Mouse (Mus musculus): ENCODE results near the gene Glyatl3. TPM values are rescaled to one million over a fixed set of nuclear protein-coding genes. Genes with fewer than 3 reads are reported as not detected.

Glyatl3 gene
- polyA plus RNA-seq, 1 experiment from 2014 or later = not detected

- no peaks in the 10 kb centered on the region for H3K36me3 ChIP-seq (ENCODE audit: control insufficient read depth, insufficient read depth, low read length)
- H3K27me3 ChIP-seq (ENCODE audit: control insufficient read depth, insufficient read depth, low read length) = no peaks in the 10 kb centered on the region
- 52% methylated on average over 4 of the region's 4 CpGs for WGBS
- no peak overlapping the region for H3K27ac ChIP-seq (ENCODE audit: low read length)
- no peak overlapping the region for H3K4me3 ChIP-seq (ENCODE audit: low read depth, low read length)
- no peaks in the 10 kb centered on the region for H3K9me3 ChIP-seq (ENCODE audit: control insufficient read depth, low read depth, low read length)
- ATAC-seq (ENCODE audit: insufficient number of reproducible peaks, insufficient read depth, low FRiP score, low read depth) = no peak
- no peak overlapping the region for H3K4me2 ChIP-seq (replicated peaks; ENCODE audit: low read depth, low read length)
- no peak overlapping the region for H3K9ac ChIP-seq (replicated peaks; ENCODE audit: low read depth, low read length)
- H3K4me1 ChIP-seq (ENCODE audit: control insufficient read depth, insufficient read depth, low read length) = peaks cover 4% of the 10 kb centered on the region; the same call in 1 of the 2 replicates
These were observed 14.3 kb downstream of the Glyatl3 start for GRCm38 (mm10) chr17:40899783-40900363.

GRCm38 (mm10) chr17:40896863-40897262 lies 17.3 kb downstream of the Glyatl3 start:
- ATAC-seq (ENCODE audit: insufficient number of reproducible peaks, insufficient read depth, low FRiP score, low read depth) = no peak
- Histone ChIP-seq H3K4me3 (ENCODE audit: low read depth, low read length) (no peak overlapping the region), H3K27ac (ENCODE audit: low read length) (no peak overlapping the region), H3K4me1 (ENCODE audit: control insufficient read depth, insufficient read depth, low read length) (no peaks in the 10 kb centered on the region), H3K36me3 (ENCODE audit: control insufficient read depth, insufficient read depth, low read length) (no peaks in the 10 kb centered on the region), H3K4me2 (replicated peaks; ENCODE audit: low read depth, low read length) (no peak overlapping the region), H3K9ac (replicated peaks; ENCODE audit: low read depth, low read length) (no peak overlapping the region), H3K9me3 (ENCODE audit: control insufficient read depth, low read depth, low read length) (no peaks in the 10 kb centered on the region), H3K27me3 (ENCODE audit: control insufficient read depth, insufficient read depth, low read length) (no peaks in the 10 kb centered on the region)
- WGBS = 63% methylated on average over 1 of the region's 1 CpGs

GRCm38 (mm10) chr17:40887849-40888536 lies 26.2 kb downstream of the Glyatl3 start:
- Histone ChIP-seq H3K4me1 (ENCODE audit: control insufficient read depth, insufficient read depth, low read length) (no peaks in the 10 kb centered on the region), H3K4me3 (ENCODE audit: low read depth, low read length) (no peak overlapping the region), H3K27me3 (ENCODE audit: control insufficient read depth, insufficient read depth, low read length) (no peaks in the 10 kb centered on the region), H3K9ac (replicated peaks; ENCODE audit: low read depth, low read length) (no peak overlapping the region), H3K27ac (ENCODE audit: low read length) (no peak overlapping the region), H3K9me3 (ENCODE audit: control insufficient read depth, low read depth, low read length) (no peaks in the 10 kb centered on the region), H3K4me2 (replicated peaks; ENCODE audit: low read depth, low read length) (no peak overlapping the region), H3K36me3 (ENCODE audit: control insufficient read depth, insufficient read depth, low read length) (no peaks in the 10 kb centered on the region)
- no peak for ATAC-seq (ENCODE audit: insufficient number of reproducible peaks, insufficient read depth, low FRiP score, low read depth)
- WGBS = 79% methylated on average over 4 of the region's 4 CpGs

GRCm38 (mm10) chr17:40885155-40885554 lies 29.0 kb downstream of the Glyatl3 start:
- Histone ChIP-seq H3K9ac (replicated peaks; ENCODE audit: low read depth, low read length) (no peak overlapping the region), H3K4me1 (ENCODE audit: control insufficient read depth, insufficient read depth, low read length) (no peaks in the 10 kb centered on the region), H3K4me3 (ENCODE audit: low read depth, low read length) (no peak overlapping the region), H3K9me3 (ENCODE audit: control insufficient read depth, low read depth, low read length) (no peaks in the 10 kb centered on the region), H3K36me3 (ENCODE audit: control insufficient read depth, insufficient read depth, low read length) (no peaks in the 10 kb centered on the region), H3K4me2 (replicated peaks; ENCODE audit: low read depth, low read length) (no peak overlapping the region), H3K27ac (ENCODE audit: low read length) (no peak overlapping the region), H3K27me3 (ENCODE audit: control insufficient read depth, insufficient read depth, low read length) (no peaks in the 10 kb centered on the region)
- WGBS = 75% methylated on average over 4 of the region's 4 CpGs
- ATAC-seq (ENCODE audit: insufficient number of reproducible peaks, insufficient read depth, low FRiP score, low read depth) = no peak

- no peak overlapping the region for H3K9ac ChIP-seq (replicated peaks; ENCODE audit: low read depth, low read length)
- WGBS = 85% methylated on average over 6 of the region's 6 CpGs
- no peak overlapping the region for H3K4me2 ChIP-seq (replicated peaks; ENCODE audit: low read depth, low read length)
- no peaks in the 10 kb centered on the region for H3K27me3 ChIP-seq (ENCODE audit: control insufficient read depth, insufficient read depth, low read length)
- H3K4me3 ChIP-seq (ENCODE audit: low read depth, low read length) = no peak overlapping the region
- no peak overlapping the region for H3K27ac ChIP-seq (ENCODE audit: low read length)
- no peaks in the 10 kb centered on the region for H3K36me3 ChIP-seq (ENCODE audit: control insufficient read depth, insufficient read depth, low read length)
- no peaks in the 10 kb centered on the region for H3K4me1 ChIP-seq (ENCODE audit: control insufficient read depth, insufficient read depth, low read length)
- H3K9me3 ChIP-seq (ENCODE audit: control insufficient read depth, low read depth, low read length) = no peaks in the 10 kb centered on the region
- no peak for ATAC-seq (ENCODE audit: insufficient number of reproducible peaks, insufficient read depth, low FRiP score, low read depth)
These were observed 32.0 kb downstream of the Glyatl3 start for GRCm38 (mm10) chr17:40882172-40882571.

GRCm38 (mm10) chr17:40879924-40880691 lies 34.0 kb downstream of the Glyatl3 start, which contains the start of gene 9130008F23Rik:
TSS of gene 9130008F23Rik (minus strand) at chr17:40880559.
- no peaks in the 10 kb centered on the region for H3K27me3 ChIP-seq (ENCODE audit: control insufficient read depth, insufficient read depth, low read length)
- no peaks in the 10 kb centered on the region for H3K9me3 ChIP-seq (ENCODE audit: control insufficient read depth, low read depth, low read length)
- peak within 1 kb of the TSS; percentile 83 for H3K4me2 ChIP-seq (replicated peaks; ENCODE audit: low read depth, low read length)
- 0 out of 2 replicates have a peak within 1 kb of the TSS, but pooled peaks have one; percentile 22 for H3K27ac ChIP-seq (ENCODE audit: low read length)
- H3K4me1 ChIP-seq (ENCODE audit: control insufficient read depth, insufficient read depth, low read length) = no peaks in the 10 kb centered on the region
- H3K4me3 ChIP-seq (ENCODE audit: low read depth, low read length) = peak within 1 kb of the TSS; percentile 55
- WGBS = under 1% methylated on average over 40 of the region's 40 CpGs
- H3K36me3 ChIP-seq (ENCODE audit: control insufficient read depth, insufficient read depth, low read length) = no peaks in the 10 kb centered on the region
- H3K9ac ChIP-seq (replicated peaks; ENCODE audit: low read depth, low read length) = peak within 1 kb of the TSS; percentile 31
- ATAC-seq (ENCODE audit: insufficient number of reproducible peaks, insufficient read depth, low FRiP score, low read depth) = peak; percentile 85

GRCm38 (mm10) chr17:40879528-40879923 lies 34.6 kb downstream of the Glyatl3 start:
- H3K36me3 ChIP-seq (ENCODE audit: control insufficient read depth, insufficient read depth, low read length) = no peaks in the 10 kb centered on the region
- ATAC-seq (ENCODE audit: insufficient number of reproducible peaks, insufficient read depth, low FRiP score, low read depth) = no peak
- WGBS = 13% methylated on average over 6 of the region's 6 CpGs
- H3K27ac ChIP-seq (ENCODE audit: low read length) = no peak overlapping the region
- peak overlapping the region; percentile 31; the same call in 1 of the 2 replicates for H3K9ac ChIP-seq (replicated peaks; ENCODE audit: low read depth, low read length)
- no peaks in the 10 kb centered on the region for H3K27me3 ChIP-seq (ENCODE audit: control insufficient read depth, insufficient read depth, low read length)
- H3K4me2 ChIP-seq (replicated peaks; ENCODE audit: low read depth, low read length) = peak overlapping the region; percentile 83
- no peaks in the 10 kb centered on the region for H3K4me1 ChIP-seq (ENCODE audit: control insufficient read depth, insufficient read depth, low read length)
- H3K9me3 ChIP-seq (ENCODE audit: control insufficient read depth, low read depth, low read length) = no peaks in the 10 kb centered on the region
- H3K4me3 ChIP-seq (ENCODE audit: low read depth, low read length) = peak overlapping the region; percentile 55

- WGBS = 34% methylated on average over 3 of the region's 3 CpGs
- Histone ChIP-seq H3K4me2 (replicated peaks; ENCODE audit: low read depth, low read length) (peak overlapping the region; percentile 24; the same call in 1 of the 2 replicates), H3K4me3 (ENCODE audit: low read depth, low read length) (no peak overlapping the region), H3K36me3 (ENCODE audit: control insufficient read depth, insufficient read depth, low read length) (no peaks in the 10 kb centered on the region), H3K9me3 (ENCODE audit: control insufficient read depth, low read depth, low read length) (no peaks in the 10 kb centered on the region), H3K9ac (replicated peaks; ENCODE audit: low read depth, low read length) (no peak overlapping the region), H3K27me3 (ENCODE audit: control insufficient read depth, insufficient read depth, low read length) (no peaks in the 10 kb centered on the region), H3K4me1 (ENCODE audit: control insufficient read depth, insufficient read depth, low read length) (no peaks in the 10 kb centered on the region), H3K27ac (ENCODE audit: low read length) (no peak overlapping the region)
- ATAC-seq (ENCODE audit: insufficient number of reproducible peaks, insufficient read depth, low FRiP score, low read depth) = no peak
These were observed 36.4 kb downstream of the Glyatl3 start for GRCm38 (mm10) chr17:40877741-40878140.

Measured in stomach, embryonic 14.5 days (tissue).